10 mouse cellular contexts compared by ENCODE assay signal in genomic region chr14:45993669-45994068, GRCm38 (mm10).
DNase-seq lines count a peak whose midpoint lies in the region; ATAC-seq and TF ChIP-seq lines count a peak whose summit lies in the region.
"Had no signal": no experiment of that assay in that cellular context is flagged by ENCODE, and none has a peak within 500 bp of the region (broad histone marks: within the 10 kb centered on the region; RNA-seq: fewer than 3 reads in every experiment).

No protein-coding gene starts in this region.

- 4% methylated on average over 3 of the region's 3 CpGs for WGBS in kidney, postnatal 0 days
- WGBS in liver, postnatal 0 days (ENCODE audit: insufficient replicate concordance), result 1% methylated on average over 3 of the region's 3 CpGs

- TF ChIP-seq EP300 in liver, postnatal 0 days (IDR thresholded peaks at IDR 0.05; ENCODE audit: low read depth), result no peak

- H3K36me3 ChIP-seq in kidney, postnatal 0 days (ENCODE audit: insufficient read depth, low read length), result no peaks in the 10 kb centered on the region
- H3K36me3 ChIP-seq in liver, postnatal 0 days (replicated peaks; ENCODE audit: insufficient read depth, low read length), result no peaks in the 10 kb centered on the region

- H3K4me3 ChIP-seq in kidney, postnatal 0 days (replicated peaks; ENCODE audit: low read depth, low read length), result no peak overlapping the region
- no peak overlapping the region for H3K4me3 ChIP-seq in liver, postnatal 0 days (ENCODE audit: low read depth, low read length)
- H3K4me3 ChIP-seq: erythroblast, embryonic 14.5 days; myocyte had no signal

- no peak for TF ChIP-seq POLR2A in brain, embryonic 14.5 days (IDR thresholded peaks at IDR 0.05; ENCODE audit: borderline replicate concordance, extremely low read depth, insufficient read depth, insufficient read length, poor library complexity, severe bottlenecking)

- no peaks in the 10 kb centered on the region for H3K4me1 ChIP-seq in kidney, postnatal 0 days (replicated peaks; ENCODE audit: insufficient read depth, low read length)
- H3K4me1 ChIP-seq in liver, postnatal 0 days (ENCODE audit: insufficient read depth), result peaks cover 4% of the 10 kb centered on the region; the same call in 1 of the 2 replicates

- no peak overlapping the region for H3K4me2 ChIP-seq in kidney, postnatal 0 days (ENCODE audit: low read length)
- no peak overlapping the region for H3K4me2 ChIP-seq in liver, postnatal 0 days (ENCODE audit: low read depth, low read length)

- H3K27me3 ChIP-seq in kidney, postnatal 0 days (ENCODE audit: insufficient read depth, low read length), result no peaks in the 10 kb centered on the region
- H3K27me3 ChIP-seq in liver, postnatal 0 days (ENCODE audit: insufficient read depth, low read length), result no peaks in the 10 kb centered on the region

- no peak overlapping the region for H3K9ac ChIP-seq in kidney, postnatal 0 days (ENCODE audit: low read depth, low read length)
- no peak overlapping the region for H3K9ac ChIP-seq in liver, postnatal 0 days (replicated peaks)

- peak; percentile 80; the same call in 1 of the 2 replicates for TF ChIP-seq CTCF in brain, embryonic 14.5 days (IDR thresholded peaks at IDR 0.05; ENCODE audit: borderline replicate concordance, extremely low read depth, insufficient read depth, insufficient read length)
- peak; percentile 96 for TF ChIP-seq CTCF in kidney, postnatal 0 days (IDR thresholded peaks at IDR 0.05; ENCODE audit: low read depth)
- peak; percentile 82 for TF ChIP-seq CTCF in liver, postnatal 0 days (IDR thresholded peaks at IDR 0.05; ENCODE audit: low read depth)

- DNase-seq in ovary, adult 18-20 months (ENCODE audit: low spot score), result peak; percentile 21
- no peak for DNase-seq in ovary, postnatal 10 days (ENCODE audit: low spot score)
- peak; percentile 86 for DNase-seq in brain, embryonic 14.5 days (ENCODE audit: low read depth)
- DNase-seq in kidney, postnatal 0 days (ENCODE audit: low spot score), result peak; percentile 85
- peak; percentile 61 for DNase-seq in liver, postnatal 0 days
- DNase-seq in right cerebral cortex, postnatal 25 days, result peak; percentile 63

- H3K9me3 ChIP-seq in kidney, postnatal 0 days (replicated peaks; ENCODE audit: low read length), result no peaks in the 10 kb centered on the region
- no peaks in the 10 kb centered on the region for H3K9me3 ChIP-seq in liver, postnatal 0 days (ENCODE audit: low read length)

- peak; percentile 90 for ATAC-seq in frontal cortex, adult (ENCODE audit: low TSS enrichment)
- ATAC-seq in kidney, postnatal 0 days (replicated peaks; ENCODE audit: low FRiP score, low read depth), result no peak
- no peak for ATAC-seq in liver, postnatal 0 days
- no peak for ATAC-seq in megakaryocyte-erythroid progenitor cell, adult 5-6 weeks (replicated peaks; ENCODE audit: low FRiP score, low TSS enrichment, poor library complexity, severe bottlenecking)

- H3K27ac ChIP-seq in kidney, postnatal 0 days, result no peak overlapping the region
- H3K27ac ChIP-seq in liver, postnatal 0 days (ENCODE audit: low read depth), result no peak overlapping the region
